Mouse (Mus musculus): ENCODE data around the gene Chst11.

GRCm38 (mm10) chr10:82959316-82959715, 26.0 kb upstream of the Chst11 start:
- TF ChIP-seq CTCF (IDR thresholded peaks at IDR 0.05; ENCODE audit: borderline replicate concordance, insufficient read depth, low read depth, low read length): no peak
- no peak for TF ChIP-seq POLR2A (IDR thresholded peaks at IDR 0.05; ENCODE audit: borderline replicate concordance, insufficient read depth, low read length)
